Mouse (Mus musculus) spleen, postnatal 10 days (tissue): Measurements from ENCODE around the gene Rpl13a.
A peak's percentile ranks its signal among the peaks of the same experiment; 100 is the strongest.
"Not testable (repeated sequence)": the region's sequence is repeated elsewhere in the genome, so short reads cannot be mapped to it uniquely, and the experiment has no call there.

Source experiments
- DNase-seq, 2 experiments: peaks; one replicate each; pipeline ENCODE4 v3.0.0; 2021 to 2022; ENCODE audit warnings: low spot score in 2 of 2

Gene Rpl13a

DNA sequence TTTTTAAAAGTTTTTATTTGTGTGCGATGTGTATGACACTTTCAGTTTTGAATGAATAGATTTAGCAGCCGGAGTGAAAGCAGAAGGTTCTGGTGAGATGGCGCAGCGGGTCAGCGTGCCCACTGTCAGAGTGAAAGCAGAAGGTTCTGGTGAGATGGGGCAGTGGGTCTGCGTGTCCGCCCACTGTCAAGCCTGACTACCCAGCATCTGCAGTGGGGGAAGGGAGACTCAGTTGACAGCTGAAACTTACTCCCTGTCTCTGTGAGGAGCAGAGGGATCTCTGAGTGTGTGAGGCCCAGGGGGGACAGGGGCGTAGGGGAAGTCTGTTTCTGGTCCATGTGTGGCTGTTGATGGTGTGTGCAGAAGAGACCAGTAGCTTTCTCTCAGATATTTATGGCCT lies 11.0 kb downstream of the Rpl13a start:
- no peak for DNase-seq

DNA sequence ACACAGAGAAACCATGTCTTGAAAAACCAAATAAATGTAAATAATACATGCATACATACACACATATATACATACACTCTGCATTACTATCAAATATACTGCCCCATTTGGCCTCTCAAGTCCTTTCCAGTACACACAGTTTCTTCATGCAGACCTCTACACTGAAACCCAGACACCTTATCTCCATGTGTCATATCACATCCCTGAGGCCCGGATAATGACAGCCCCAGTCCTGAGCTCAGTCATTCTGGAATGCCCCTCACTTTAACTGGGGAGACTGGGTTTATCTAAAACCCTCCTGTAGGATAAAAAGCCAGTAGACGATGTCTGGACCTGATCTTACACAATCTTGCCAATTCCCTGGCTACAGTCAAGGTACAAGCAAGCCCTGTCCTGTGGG lies 15.1 kb downstream of the Rpl13a start:
- no peak for DNase-seq

DNA sequence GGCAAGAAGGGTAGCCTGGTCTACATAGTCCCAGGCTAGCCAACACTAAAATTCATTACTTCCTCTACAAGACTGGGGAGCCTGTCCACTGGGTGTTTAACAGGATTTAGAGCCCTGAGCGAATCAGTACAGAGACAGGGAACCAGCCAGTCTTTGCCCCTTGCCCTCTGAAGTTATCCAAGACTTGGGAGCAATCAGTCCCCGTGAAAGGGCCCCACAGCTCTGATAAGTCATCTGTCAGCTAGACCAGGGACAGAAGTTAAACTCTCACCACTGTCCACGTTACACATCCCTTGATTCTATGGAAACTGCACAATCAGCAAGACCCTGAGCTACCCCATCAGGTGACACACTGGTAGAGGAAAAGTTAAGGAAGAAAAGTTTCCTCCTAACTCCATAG lies 16.0 kb downstream of the Rpl13a start:
- no peak for DNase-seq

DNA sequence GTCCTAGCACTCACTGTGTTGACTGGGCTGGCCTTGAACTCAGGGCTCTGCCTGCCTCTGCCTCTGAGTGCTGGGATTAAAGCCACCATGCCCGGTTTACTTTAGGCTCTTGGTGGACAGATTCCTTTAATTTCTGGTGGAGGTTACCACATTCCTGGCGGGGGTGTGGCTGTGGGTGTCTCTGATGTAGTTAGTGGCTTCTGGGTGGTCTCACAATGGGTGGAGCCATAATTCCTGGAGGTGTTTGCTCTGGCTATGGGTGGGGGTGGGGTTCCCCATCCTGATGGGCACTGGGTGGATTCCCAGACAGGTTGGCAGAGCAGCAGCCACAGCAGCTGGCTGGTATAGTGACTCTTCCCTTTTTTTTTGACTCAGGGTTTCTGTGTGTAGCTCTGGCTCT lies 16.6 kb downstream of the Rpl13a start:
- DNase-seq, result no peak

DNA sequence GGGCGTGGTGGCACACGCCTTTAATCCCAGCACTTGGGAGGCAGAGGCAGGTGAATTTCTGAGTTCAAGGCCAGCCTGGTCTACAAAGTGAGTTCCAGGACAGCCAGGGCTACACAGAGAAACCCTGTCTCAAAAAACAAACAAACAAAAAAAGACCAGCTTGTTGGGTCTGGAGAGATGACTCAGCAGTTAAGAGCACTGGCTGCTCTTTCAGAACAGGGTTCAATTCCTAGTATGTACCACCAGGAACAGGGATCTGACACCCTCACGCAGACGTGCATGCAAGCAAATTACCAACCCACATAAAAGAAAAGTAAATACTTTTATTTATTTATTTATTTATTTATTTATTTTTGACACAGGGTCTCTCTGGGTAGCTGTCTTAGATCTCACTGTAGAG lies 18.5 kb downstream of the Rpl13a start:
- not testable (repeated sequence) for DNase-seq

DNA sequence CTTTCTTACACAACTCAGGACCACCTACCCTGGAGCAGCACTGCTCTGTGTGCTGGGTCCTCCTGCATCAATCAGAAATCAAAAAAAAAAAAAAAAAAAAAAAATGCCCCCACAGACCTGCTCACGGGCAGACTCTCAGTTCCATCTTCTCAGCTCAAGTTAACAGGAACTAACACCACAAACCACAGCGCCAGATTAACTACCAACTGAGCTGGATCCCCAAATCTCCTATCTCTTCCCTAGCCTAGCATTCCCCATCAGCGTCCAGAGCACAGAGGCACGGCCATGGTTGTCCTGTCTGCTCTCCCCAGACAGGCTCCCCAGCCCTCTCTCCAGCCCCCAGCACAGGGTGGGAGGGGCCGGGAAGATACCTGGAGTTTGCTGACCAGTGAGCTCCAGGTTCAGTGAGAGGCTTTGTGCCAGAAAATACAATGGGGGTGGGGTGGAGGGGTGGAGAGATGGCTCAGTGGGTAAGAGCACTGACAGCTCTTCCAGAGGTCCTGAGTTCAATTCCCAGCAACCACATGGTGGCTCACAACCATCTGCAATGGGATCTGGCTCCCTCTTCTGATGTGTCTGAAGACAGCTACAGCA lies 21.4 kb downstream of the Rpl13a start:
- DNase-seq, result no peak

DNA sequence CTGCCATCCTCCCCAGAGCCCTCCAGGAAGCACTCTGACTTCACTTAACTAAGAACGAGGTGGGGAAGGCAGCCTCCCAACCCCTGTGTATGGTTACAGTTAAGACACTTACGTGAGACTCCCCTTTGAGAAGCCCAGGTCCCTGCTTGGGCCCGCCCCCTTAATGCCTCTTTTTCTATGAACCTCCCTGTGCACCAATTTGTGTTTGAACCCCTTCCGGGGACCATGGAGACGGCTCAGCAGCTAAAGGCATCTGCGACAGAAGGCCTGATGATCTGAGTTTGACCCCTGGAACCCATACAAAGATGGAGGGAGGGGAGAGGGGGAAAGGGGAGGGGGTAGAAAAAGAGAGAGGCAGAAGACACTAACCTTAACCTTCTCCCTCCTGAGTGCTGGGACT lies 22.1 kb downstream of the Rpl13a start:
- DNase-seq, result no peak

DNA sequence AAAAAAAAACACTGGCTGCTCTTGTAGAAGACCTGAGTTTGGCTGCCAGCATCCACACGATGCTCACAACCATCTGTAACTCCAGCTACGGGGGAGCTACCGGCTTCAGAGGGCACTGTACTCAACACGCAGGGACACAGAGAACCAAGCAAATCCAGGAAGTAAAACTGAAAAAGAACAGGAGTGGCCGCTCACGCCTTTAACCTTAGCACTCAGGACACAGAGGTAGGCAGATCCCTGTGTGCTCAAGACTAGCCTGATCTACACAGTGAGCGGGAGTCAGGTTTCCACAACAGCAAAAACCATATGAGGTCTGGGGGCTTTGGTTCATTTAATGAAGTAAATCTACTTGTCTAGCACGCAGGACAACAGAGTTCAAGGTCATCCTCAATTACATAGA lies 23.1 kb downstream of the Rpl13a start:
- no peak for DNase-seq

DNA sequence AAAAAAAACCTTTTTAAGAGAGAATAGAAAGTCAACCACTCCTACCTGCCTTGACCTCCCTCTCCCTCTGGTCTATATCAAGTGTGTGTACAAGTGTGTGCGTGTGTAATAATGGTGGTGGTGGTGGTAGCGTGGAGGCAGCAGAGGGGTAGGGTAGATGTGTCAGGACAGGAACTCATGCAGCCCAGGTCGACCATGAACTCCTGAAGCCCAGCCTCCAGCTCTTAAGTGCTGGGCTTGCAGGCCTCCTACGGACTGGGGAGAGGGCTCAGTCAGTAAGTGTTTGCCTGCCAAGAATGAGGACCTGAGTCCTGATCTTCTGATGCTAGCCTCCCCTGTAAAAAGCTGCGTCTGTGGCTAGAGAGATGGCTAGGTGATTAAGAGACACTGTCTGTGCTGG lies 23.6 kb downstream of the Rpl13a start:
- DNase-seq, result no peak

DNA sequence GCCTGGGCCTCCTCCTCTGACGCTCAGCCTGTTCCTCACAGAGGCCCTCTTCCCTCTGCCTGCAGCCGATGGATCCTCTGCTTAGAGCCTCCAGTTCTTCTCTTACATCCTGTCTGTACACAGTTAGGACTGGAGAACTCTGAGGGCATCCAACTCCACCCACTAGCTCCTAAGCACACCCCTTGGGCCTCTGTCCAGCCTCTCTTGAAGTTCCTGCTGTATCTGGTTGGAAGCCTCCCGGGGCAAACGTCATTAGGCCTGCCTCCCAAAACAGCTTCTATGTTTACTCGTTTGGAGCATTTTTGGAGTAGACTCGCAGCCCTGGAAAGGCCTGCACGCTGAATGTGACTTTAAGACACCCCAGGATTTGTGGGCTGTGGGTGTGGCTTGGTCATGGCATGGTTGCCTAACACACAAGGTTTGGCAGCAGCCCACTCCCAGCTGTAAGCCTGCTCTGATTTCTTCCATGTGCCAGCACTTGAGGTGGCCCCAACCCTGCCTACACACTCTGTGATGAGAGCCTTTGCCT lies 24.8 kb downstream of the Rpl13a start, which contains the start of gene Fcgrt:
Fcgrt (minus strand) TSS at position 200 of the 529 bp plus-strand sequence.
- DNase-seq, result peak in 1 of 2 experiments; percentile 55

DNA sequence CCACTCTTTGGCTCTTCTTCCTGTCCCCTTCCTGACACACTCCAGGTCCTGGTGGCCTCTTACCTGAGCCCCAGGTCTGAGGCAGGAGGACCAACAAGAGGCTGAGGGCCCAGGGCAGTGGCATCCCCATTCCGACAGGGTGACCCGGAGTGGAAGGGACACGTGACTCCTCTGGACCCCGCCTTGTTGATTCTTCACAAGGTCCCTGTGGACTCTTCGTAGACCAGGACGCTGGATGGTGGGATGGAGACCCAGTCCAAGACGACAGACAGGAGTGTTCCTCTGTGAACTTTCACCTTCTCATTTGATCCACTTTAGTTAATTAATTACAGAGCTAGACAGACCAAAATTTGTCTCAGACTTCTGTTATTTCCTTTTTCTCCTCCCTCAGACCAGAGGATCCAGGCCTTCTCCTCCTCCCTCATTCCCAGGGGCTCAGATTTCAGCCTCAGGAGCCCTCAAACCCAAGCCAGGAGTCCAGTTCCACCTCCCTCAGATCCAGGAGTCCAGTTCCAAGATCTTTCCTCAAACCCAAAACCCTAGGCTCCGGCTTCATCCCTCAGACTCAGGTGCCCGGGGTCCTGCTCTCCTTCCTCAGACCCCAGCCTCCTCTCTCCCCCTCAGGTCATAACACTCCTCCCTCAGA lies 25.5 kb downstream of the Rpl13a start:
- DNase-seq, result no peak

DNA sequence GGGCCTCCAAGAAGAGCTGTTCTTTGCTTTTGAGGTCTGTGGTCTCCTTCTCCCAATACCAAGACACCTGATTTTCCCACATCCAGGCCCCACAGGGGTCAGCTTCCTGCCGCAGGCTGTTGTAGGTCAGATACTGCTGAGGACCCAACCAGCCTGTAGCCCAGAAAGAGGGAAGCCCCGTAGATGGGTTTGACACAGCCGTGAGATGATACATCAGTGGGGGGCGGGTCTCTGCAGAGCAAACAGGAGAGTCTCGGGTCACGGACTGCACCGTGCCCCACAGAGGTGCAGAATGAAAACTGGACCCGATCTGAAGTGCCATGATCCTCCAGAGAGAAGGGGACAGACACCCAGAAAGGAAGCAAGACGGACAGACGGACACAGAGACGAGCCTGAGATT lies 26.1 kb downstream of the Rpl13a start:
- DNase-seq, result no peak

DNA sequence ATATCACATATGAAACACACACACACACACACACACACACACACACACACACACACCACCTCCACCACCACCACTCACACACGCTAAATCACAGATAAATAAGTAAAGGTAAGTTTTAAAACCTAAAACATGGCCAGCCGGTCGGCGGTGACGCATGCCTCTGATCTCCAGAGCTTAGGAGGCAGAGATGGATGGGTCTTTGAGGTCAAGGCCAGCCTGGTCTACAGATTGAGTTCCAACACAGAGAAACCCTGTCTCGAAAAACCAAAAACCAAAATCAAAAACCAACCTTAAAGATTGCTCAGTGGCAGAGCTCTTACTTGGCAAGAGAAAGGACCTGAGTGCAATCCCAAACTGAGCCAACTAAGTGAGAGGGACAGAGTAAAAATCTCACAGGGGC lies 28.5 kb downstream of the Rpl13a start:
- DNase-seq, result no peak

DNA sequence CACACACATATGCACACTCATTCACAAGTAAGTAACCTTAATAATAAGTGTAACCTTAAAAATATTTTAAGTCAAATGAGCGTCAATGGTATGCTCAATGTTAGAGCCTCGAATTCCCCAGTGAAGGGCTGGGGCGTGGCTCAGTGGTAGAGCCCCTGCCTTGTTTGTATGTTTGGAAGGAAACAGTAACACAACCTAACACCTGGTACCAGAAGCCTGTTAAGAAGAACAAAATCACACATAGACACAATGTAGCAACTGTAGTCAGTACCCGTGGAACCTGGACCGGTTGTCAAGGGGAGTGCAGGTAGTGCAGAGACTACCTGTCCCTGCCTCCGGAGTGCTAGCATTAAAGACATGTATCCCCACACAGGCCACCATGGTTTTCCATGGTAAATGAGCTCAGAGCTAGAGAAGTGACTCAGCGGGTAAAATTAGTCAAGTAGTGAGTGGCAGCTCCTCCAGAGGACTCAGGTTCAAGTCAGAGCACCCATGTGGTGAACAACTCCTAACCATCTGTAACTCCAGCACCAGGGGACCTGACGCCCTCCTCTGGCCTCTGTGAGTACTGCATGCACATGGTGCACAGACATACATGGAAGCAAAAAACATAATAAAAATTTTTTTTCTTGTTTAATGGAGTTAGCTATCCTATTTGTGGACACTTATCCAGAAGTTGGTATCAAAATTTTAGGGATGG lies 29.9 kb downstream of the Rpl13a start:
- peak in 1 of 2 experiments; percentile 60 for DNase-seq

DNA sequence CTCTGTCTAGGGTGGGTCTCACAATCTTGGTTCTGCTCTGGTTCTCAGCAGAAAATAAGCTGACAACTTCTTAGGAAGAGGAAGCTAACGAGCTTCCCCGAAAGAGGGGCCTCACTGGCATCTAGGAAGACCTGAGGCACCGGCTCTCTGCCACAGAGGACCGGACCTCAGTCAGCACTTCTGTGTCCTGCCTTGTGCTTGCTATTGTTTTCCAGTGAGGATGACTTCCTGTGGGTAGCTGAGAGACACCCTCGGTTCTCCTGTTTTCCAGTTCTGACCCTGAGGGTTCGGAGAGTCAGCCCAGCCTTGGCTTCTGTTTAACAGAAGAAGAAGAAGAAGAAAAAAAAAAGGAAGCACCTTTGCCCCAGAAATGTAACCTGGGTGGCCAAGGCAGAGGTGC lies 31.1 kb downstream of the Rpl13a start:
- no peak for DNase-seq

DNA sequence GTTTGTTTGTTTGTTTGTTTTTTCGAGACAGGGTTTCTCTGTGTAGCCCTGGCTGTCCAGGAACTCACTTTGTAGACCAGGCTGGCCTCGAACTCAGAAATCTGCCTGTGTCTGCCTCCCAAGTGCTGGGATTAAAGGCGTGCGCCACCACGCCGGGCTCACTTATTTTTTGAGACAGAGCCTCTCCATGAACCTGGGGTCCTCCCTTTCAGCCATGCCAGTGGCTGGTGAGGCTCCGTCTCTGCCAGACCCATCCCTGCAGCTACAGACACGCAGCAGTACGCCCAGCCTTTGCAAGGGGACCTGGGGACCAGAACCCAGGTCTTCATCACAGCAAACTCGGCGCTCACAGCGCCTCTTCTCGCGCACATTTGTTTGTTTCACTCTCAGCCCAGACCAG lies 32.6 kb downstream of the Rpl13a start:
- DNase-seq, result not testable (repeated sequence)

DNA sequence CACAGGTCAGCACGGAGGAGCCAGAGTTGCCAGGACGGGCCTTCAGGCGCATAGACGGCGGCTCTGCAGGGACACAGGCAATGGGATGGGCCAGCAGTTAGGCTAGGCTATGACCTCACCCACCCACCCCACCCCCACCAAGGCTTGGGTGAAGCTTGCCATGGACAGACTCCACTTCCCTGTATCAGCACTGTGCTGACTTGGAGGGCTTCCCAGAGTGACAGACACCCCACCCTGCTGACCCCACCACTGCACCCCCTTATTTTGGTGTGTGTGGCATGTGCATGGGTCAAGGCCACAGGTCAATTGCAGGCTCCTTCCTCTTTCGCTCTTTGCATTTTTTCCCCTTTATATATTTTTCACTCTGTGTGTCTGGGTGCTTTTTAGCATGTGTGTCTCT lies 33.2 kb downstream of the Rpl13a start:
- no peak for DNase-seq

DNA sequence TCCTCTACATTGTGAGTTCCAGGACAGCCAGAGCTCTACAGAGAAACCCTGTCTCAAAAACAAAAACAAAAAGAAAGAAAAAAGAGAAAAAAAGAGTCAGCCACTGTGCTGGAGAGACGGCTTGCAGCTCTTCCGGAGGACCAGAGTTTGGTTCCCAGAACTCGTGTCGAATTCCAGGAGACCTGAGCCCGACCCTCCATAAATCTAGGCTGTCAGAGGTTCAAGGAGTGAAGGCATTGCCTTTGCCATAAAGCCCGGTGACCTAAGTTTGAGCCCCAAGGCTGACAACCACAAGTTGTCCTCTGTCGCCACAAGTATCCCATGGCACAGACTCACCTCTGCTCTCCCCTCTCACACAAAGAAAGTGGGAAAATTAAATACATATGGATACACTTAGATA lies 34.4 kb downstream of the Rpl13a start:
- DNase-seq, result no peak

DNA sequence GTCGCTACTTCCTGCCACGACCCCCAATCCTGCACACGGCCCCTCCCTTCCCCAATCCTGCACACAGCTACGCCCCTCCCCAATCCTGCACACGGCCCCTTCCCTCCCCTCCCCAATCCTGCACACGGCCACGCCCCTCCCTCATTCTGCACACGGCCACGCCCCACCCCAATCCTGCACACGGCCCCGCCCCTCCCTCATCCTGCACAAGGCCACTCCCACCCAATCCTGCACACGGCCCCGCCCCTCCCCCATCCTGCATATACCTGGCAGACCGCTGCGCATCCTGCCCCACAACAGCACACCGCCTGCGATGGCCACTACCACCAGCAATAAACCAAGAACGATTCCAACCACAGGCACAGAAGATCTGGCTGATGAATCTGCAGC lies 35.0 kb downstream of the Rpl13a start:
- DNase-seq, result no peak

DNA sequence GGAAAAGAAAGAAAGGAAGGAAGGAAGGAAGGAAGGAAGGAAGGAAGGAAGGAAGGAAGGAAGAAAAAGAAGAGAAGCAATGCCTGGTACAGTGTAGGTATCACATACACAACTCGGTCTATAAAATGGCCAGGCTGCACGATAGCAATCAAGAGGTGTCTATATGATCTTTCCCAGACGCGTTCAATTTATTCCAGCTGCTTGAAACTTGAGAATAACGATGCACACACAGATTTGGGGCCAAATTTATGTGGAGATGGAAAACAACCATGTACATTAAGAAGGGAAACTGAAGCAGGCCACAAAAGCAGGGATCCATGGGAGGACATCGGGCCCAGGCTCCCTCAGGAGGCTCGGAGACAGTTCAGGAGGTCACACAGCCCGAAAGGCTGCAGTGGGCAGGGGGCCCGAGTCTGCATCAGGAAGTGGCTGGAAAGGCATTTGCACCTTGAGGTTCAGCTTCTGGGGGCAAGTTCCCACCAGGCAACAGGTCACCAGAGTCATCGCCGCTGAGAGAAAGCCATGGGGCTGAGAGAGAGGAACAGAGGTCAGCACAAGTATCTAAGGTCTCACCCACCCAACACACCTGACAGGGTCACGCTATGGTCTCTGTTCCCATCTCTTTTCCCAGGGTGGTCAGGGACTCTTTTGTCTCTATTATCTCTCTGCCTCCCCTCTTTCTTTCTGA lies 35.6 kb downstream of the Rpl13a start:
- no peak for DNase-seq

DNA sequence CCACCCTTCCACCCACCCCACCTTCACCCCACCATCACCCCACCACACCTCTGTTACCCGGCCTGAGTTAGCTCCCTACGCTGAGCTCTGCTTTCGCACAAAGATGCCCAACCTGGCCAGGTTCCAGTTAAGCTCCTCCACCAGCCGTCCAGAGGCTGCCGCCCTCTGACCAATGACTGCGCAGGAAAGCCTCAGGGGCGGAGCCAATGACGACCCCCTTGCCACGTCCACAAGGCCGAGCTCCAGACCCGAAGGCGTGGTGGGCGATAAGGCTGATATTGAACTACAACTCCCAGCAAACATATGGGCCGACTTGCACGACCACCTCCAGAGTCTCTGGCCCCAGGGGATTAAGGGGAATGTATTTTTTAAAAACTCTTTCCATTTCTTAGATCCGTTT lies 36.5 kb downstream of the Rpl13a start, which contains the start of gene Rcn3:
Rcn3 (minus strand) TSS at position 174 of the 400 bp plus-strand sequence.
- peak in 1 of 2 experiments; percentile 68 for DNase-seq
